Mouse (Mus musculus): ENCODE results near the gene Auh.

- TF ChIP-seq CTCF (IDR thresholded peaks at IDR 0.05; ENCODE audit: borderline replicate concordance, control insufficient read depth, extremely low read depth, insufficient read depth, low read length, poor library complexity) = no peak
- no peak for TF ChIP-seq POLR2A (IDR thresholded peaks at IDR 0.05; ENCODE audit: control insufficient read depth, extremely low read depth, insufficient read depth, low read length, poor library complexity)
Measured at GRCm38 (mm10) chr13:52834591-52834990, 94.9 kb downstream of the Auh start.

Data from thymus, adult 2 months (tissue).